Mouse (Mus musculus) liver, embryonic 14.5 days (tissue): ENCODE results near the gene Apoc2.

Experiments used
- CTCF ChIP-seq: IDR thresholded peaks from 2 replicates; pipeline ENCODE4 v1.5.1; 2016; ENCODE audit warnings: antibody characterized with exemption, low read depth, control low read depth
- EP300 ChIP-seq: IDR thresholded peaks from 2 replicates; pipeline ENCODE4 v1.6.1; 2016; ENCODE audit warnings: antibody characterized with exemption, low read depth

DNA sequence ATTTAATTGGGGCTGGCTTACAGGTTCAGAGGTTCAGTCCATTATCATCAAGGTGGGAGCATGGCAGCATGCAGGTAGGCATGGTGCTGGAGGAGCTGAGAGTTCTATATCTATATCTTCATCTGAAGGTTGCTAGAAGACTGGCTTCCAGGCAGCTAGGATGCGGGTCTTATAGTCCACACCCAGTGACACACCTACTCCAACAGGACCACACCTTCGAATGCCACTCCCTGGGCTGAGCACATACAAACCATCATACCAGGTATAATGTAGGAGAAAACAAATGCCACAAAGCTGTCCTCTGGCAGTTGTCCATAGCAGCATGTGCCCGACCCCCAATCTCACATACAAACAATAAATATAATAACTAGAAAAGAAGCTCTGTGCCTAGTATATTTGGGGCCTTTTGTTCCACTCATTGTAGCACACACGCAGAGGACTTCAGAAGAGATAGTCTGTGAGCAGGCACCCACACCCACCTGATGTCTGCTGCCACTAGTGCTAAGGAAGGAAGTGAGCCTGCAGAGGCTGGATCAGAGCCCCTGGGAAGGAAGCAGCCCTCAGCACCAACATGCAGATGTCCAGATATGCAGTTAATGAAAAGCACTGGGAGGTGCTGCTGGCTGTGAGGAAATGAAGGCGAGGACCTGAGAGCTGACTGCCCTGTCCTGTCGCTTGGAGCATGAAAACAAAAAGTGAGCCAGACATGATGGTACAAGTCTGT lies 26.5 kb downstream of the Apoc2 start:
- no peak for TF ChIP-seq EP300
- no peak for TF ChIP-seq CTCF
